Mouse (Mus musculus) left cerebral cortex, adult 9 months (tissue): Measurements from ENCODE around the gene Zfp711.

Experiments used
- DNase-seq, 2 experiments: peaks; one replicate each; pipeline ENCODE4 v3.0.0; 2022; ENCODE audit warnings: low spot score in 2 of 2

The Zfp711 gene

GRCm38 (mm10) chrX:112600511-112601305 is at the start of gene Zfp711:
Zfp711 (plus strand) TSS chrX:112600526.
- DNase-seq: peak in 1 of 2 experiments; percentile 46

- no peak for DNase-seq
These were observed 32.6 kb upstream of the Zfp711 start for GRCm38 (mm10) chrX:112567716-112568115.

- DNase-seq: peak in 1 of 2 experiments; percentile 10
These were observed 1.2 kb downstream of the Zfp711 start for GRCm38 (mm10) chrX:112601306-112602120.

GRCm38 (mm10) chrX:112675525-112675924 is 75.2 kb downstream of the Zfp711 start:
- no peak for DNase-seq

GRCm38 (mm10) chrX:112680605-112681004 is 80.3 kb downstream of the Zfp711 start:
- no peak for DNase-seq
